Mouse (Mus musculus) liver, embryonic 11.5 days (tissue): ENCODE data around the gene Scnn1g. TPM values are rescaled to one million over a fixed set of nuclear protein-coding genes. Genes with fewer than 3 reads are reported as not detected.

ENCODE experiments used
- ATAC-seq: fragments of 200-750 bp; cut with Nextera tagmentation; replicated peaks from 2 replicates; pipeline ENCODE4 v1.8.0; 2017; ENCODE audit warnings: moderate number of reproducible peaks, mild to moderate bottlenecking, moderate TSS enrichment, moderate library complexity; ENCODE audit not compliant: low FRiP score
- DNase-seq: peaks from one replicate; pipeline ENCODE4 v3.0.0-alpha.2; 2017; ENCODE audit warnings: low spot score
- H3K27ac ChIP-seq: fragments of 300-500 bp; sonication (generic); 2 replicates; pipeline ENCODE4 v1.5.1; 2014; ENCODE audit warnings: mild to moderate bottlenecking, low read depth, low read length, control low read depth
- H3K27me3 ChIP-seq: fragments of 300-500 bp; sonication (generic); replicated peaks from 2 replicates; pipeline ENCODE4 v1.6.1; 2014; ENCODE audit warnings: low read length, mixed read lengths; ENCODE audit not compliant: control insufficient read depth, insufficient read depth
- H3K36me3 ChIP-seq: fragments of 300-500 bp; sonication (generic); 2 replicates; pipeline ENCODE4 v1.6.1; 2014; ENCODE audit warnings: mild to moderate bottlenecking, low read length, moderate library complexity, mixed read lengths; ENCODE audit not compliant: control insufficient read depth, insufficient read depth
- H3K4me1 ChIP-seq: fragments of 300-500 bp; sonication (generic); replicated peaks from 2 replicates; pipeline ENCODE4 v1.6.1; 2014; ENCODE audit warnings: low read length, mixed read lengths; ENCODE audit not compliant: control insufficient read depth, insufficient read depth
- H3K4me2 ChIP-seq: fragments of 300-500 bp; sonication (generic); 2 replicates; pipeline ENCODE4 v1.6.1; 2014; ENCODE audit warnings: mild to moderate bottlenecking, control low read depth, moderate library complexity
- H3K4me3 ChIP-seq: fragments of 300-500 bp; sonication (generic); 2 replicates; pipeline ENCODE4 v1.5.1; 2014; ENCODE audit warnings: low read depth, low read length, control low read depth
- H3K9ac ChIP-seq: fragments of 300-500 bp; sonication (generic); 2 replicates; pipeline ENCODE4 v1.6.1; 2014; ENCODE audit warnings: low read depth, low read length, control low read depth
- H3K9me3 ChIP-seq: fragments of 300-500 bp; sonication (generic); 2 replicates; pipeline ENCODE4 v1.6.1; 2016; ENCODE audit warnings: low read length, inconsistent platforms, mixed read lengths; ENCODE audit not compliant: control insufficient read depth
- WGBS: fragments of 180-500 bp; shearing (Covaris S2); extraction: QIAGEN DNeasy Blood & Tissue Kit; methylation state at CpG from one replicate; pipeline ENCODE4 v1.1.7; 2014; 5-methylcytosine and 5-hydroxymethylcytosine counted together
- polyA plus RNA-seq: library from polyadenylated mRNA; unstranded; fragments of >200 nt; fragmentation: Nextera tagmentation; extraction: Ambion mirVana; gene quantifications from 2 replicates; pipeline ENCODE4 v1.2.1, GENCODE M21; 2014

Scnn1g gene
- polyA plus RNA-seq: not detected in 2 replicates

DNA sequence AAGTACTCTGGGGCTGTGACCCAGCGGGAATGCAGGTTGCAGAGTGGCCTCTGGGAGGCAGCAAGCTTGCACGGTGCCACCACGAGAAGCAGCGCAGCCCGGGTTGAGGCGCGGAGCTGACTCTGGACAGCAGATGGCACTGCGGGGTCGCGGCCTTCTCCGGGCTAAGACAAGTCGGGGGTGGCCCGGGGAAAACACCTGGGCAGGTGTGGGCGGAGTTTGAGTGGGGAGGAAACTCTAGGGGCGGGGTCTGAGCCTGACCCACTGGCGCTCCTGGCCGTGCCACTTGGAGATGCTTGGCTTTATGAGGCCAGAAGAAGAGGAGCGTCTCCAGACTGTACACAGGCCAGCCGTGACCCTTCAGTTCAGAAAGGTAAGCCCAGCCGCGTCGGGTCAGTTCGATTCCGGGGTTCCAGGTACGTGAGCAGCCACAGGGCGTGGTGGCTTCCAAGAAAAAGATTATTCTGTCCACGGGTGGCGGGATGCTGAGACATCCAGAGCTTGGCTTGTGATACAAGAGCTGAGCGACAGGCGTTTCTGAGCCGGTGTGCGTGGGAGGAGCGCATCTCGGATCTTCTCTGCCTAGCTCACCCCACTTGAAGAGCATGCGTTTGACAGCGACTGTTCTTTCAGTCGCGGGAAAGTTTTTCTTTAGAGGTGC lies at the start of gene Scnn1g:
Gene Scnn1g, plus strand, starts transcription at position 309 of the 661 bp plus-strand sequence.
- no peaks in the 10 kb centered on the region for H3K4me1 ChIP-seq
- peak; percentile 78 for DNase-seq
- peak within 1 kb of the TSS; percentile 28 for H3K4me3 ChIP-seq
- H3K9me3 ChIP-seq: no peaks in the 10 kb centered on the region
- H3K36me3 ChIP-seq: no peaks in the 10 kb centered on the region
- peak; percentile 68 for ATAC-seq
- H3K27ac ChIP-seq: no peak within 1 kb of the TSS
- peaks cover 23% of the 10 kb centered on the region for H3K27me3 ChIP-seq
- H3K9ac ChIP-seq: no peak within 1 kb of the TSS
- peak within 1 kb of the TSS; percentile 56 for H3K4me2 ChIP-seq
- WGBS: 2% methylated on average over 38 of the region's 38 CpGs

DNA sequence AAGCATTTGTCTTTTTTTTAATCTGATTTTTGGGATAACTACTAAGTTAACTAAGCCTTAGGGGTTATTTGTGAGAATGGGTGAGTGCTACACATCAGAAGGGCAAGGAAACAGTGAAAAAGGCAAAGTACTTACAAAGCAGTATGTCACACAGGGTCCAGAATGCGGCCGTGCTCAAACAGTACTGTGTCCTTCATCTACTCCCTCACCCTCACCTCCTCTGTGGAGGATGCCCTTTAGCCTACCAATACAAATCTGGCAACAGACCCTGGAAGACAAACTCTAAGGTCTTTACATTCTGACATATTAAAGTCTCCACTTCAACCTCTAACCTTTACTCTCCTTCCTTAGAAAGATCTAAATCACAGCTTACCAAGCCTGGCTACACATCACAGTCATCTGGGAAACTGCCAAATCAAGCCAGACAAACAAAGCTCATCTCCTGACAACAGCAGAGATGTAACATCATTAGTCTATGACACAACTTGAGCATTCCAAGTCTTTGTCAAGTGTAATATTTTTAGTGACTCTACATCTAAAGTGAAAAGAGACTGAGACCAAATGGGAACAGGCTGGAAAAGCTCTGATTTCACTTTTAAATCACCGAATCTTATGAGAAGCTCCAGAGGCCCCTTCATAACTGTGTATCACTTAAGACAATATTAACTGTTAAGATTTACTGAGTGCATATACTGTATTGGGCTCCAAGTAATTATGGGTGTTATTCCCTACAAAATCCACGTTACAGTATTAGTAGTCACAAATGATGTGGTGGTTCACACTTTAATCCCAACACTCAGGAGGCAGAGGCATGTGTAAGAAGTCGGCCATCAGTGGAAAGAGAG lies 48.9 kb upstream of the Scnn1g start:
- ATAC-seq (no peak), DNase-seq (no peak)
- Histone ChIP-seq H3K9me3 (no peaks in the 10 kb centered on the region), H3K9ac (no peak overlapping the region), H3K4me2 (no peak overlapping the region), H3K4me3 (no peak overlapping the region), H3K27me3 (no peaks in the 10 kb centered on the region), H3K27ac (no peak overlapping the region), H3K36me3 (no peaks in the 10 kb centered on the region), H3K4me1 (no peaks in the 10 kb centered on the region; the same call in 1 of the 2 replicates)
- WGBS: 83% methylated on average over 5 of the region's 5 CpGs

DNA sequence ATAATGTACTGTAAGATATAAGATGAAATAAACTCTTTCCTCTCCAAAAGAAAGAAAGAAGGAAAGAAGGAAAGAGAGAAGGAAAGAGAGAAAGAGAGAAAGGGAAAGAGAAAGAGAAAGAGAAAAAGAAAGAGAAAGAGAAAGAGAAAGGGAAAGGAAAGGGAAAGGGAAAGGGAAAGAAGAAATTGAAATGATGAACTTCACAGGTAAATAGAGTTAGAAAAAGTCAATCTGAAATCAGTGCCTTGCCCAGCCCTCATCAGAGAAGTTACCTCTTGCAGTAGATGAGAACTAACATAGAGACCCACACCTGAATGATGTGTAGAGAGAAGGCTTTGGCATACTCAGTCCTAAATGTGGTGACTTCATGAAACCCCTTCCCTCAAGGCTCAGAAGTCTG lies 44.9 kb upstream of the Scnn1g start:
- ATAC-seq (no peak), DNase-seq (no peak)
- Histone ChIP-seq H3K4me1 (no peaks in the 10 kb centered on the region), H3K9me3 (no peaks in the 10 kb centered on the region), H3K36me3 (no peaks in the 10 kb centered on the region), H3K4me3 (no peak overlapping the region), H3K27ac (no peak overlapping the region), H3K27me3 (no peaks in the 10 kb centered on the region), H3K9ac (no peak overlapping the region), H3K4me2 (no peak overlapping the region)

DNA sequence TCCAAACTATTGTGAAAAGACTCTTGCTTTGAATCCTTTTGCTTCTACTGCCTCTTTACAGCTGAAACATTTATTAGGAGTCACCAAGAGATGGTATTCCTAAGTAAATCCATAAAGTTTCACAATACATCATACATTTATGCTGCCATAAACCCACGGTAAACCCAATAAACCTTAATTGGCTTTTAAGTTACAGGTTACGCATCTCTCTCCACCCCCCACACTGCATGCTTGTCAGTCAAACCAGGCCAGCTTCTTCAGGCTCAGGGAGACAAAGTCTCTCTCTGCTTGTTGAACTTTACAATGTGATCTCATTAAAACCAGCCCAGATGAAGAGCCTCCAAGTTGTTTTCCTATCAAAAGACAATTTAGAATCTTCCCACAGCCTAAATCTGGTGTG lies 42.5 kb upstream of the Scnn1g start:
- DNase-seq (no peak), ATAC-seq (no peak)
- H3K9ac ChIP-seq: no peak overlapping the region
- H3K4me2 ChIP-seq: no peak overlapping the region
- H3K36me3 ChIP-seq: no peaks in the 10 kb centered on the region
- H3K9me3 ChIP-seq: no peaks in the 10 kb centered on the region
- WGBS: 85% methylated on average over 2 of the region's 2 CpGs
- H3K27me3 ChIP-seq: no peaks in the 10 kb centered on the region
- H3K4me1 ChIP-seq: no peaks in the 10 kb centered on the region
- H3K27ac ChIP-seq: no peak overlapping the region
- H3K4me3 ChIP-seq: no peak overlapping the region

DNA sequence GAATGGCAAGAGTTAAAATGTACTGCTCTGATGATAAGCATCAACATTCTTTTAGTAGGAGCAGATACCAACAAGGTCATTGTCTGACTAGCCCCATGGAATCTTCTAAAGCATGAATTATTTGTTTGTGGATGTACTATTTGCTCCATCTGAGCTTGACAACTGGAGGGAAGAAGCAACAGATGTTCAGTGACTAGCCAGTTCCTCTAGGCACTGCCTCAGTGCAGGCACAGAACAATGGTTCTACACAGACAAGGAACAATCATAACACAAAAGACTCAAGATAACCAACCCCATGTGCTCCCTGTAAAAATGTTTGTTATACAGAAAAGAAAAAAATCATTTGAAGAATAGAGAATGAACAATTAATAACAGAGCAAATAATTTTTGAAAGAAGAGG lies 37.1 kb upstream of the Scnn1g start:
- Histone ChIP-seq H3K27ac (no peak overlapping the region), H3K36me3 (no peaks in the 10 kb centered on the region), H3K9me3 (no peaks in the 10 kb centered on the region), H3K4me2 (no peak overlapping the region), H3K4me3 (no peak overlapping the region), H3K4me1 (peaks cover 17% of the 10 kb centered on the region), H3K9ac (no peak overlapping the region), H3K27me3 (no peaks in the 10 kb centered on the region)
- DNase-seq (no peak), ATAC-seq (no peak)

DNA sequence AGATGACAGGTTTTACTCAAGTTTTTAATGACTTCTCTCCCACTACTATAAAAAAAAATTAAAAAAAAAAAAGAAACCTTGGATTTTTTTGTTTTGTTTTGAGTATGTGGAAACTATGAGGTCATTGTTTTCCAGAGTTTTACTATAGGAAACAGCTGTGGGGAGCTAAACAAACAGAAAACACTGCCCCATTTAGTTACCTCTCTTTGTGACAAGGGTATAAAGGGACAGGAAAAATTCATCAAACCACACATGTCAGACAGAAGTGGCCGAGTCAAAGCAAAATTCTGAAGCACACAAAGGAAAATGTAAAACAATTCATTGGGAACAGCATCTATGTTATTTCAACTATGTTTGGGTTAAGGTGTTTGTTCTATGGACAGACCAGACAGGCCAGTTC lies 36.7 kb upstream of the Scnn1g start:
- Histone ChIP-seq H3K36me3 (no peaks in the 10 kb centered on the region), H3K9ac (no peak overlapping the region), H3K4me2 (no peak overlapping the region), H3K4me3 (no peak overlapping the region), H3K9me3 (no peaks in the 10 kb centered on the region), H3K27ac (no peak overlapping the region), H3K27me3 (no peaks in the 10 kb centered on the region), H3K4me1 (peaks cover 21% of the 10 kb centered on the region)
- ATAC-seq (no peak), DNase-seq (no peak)
- WGBS: 71% methylated on average over 1 of the region's 1 CpGs

DNA sequence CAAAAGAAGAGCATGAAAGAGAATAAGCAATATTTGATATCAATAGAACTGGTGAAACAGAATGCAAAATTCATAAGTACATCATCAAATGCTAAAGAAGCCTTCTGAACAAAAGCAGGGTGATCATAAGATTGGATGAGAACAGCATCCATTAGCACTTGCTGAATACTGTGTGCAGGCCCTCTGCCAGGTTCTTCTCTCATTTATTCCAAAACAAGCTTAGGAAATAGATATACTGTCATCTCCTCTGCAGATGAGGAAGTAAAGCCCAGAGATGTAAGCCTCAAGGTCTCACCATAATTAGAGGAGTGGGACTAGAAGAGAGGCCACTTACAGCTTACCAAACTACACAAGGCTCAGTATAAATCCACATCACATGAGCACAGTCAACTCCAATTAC lies 35.1 kb upstream of the Scnn1g start:
- Histone ChIP-seq H3K4me2 (no peak overlapping the region), H3K9me3 (no peaks in the 10 kb centered on the region), H3K27ac (no peak overlapping the region), H3K4me3 (no peak overlapping the region), H3K27me3 (no peaks in the 10 kb centered on the region), H3K36me3 (no peaks in the 10 kb centered on the region; the same call in 1 of the 2 replicates), H3K4me1 (peaks cover 26% of the 10 kb centered on the region), H3K9ac (no peak overlapping the region)
- ATAC-seq (no peak), DNase-seq (no peak)

DNA sequence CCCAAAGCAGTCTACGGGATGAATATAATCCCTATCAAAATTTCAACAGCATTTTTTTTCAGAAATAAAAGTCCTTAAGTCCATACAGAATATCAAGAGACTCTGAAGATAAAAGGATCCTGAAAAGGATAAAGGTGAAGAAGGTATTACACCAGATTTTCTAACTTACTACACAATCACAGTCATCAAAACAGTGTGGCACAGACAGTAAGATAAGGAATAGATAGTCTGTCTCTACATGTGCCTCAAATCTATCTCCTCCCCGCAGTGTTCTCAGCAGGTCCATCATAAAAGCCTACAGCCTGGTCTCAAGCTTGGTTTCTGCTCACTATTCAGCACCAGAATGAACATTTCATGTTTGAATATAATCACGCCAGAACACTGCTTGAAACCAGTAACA lies 33.8 kb upstream of the Scnn1g start:
- no peaks in the 10 kb centered on the region; the same call in 1 of the 2 replicates for H3K36me3 ChIP-seq
- H3K9me3 ChIP-seq: no peaks in the 10 kb centered on the region
- H3K4me2 ChIP-seq: no peak overlapping the region
- 82% methylated on average over 3 of the region's 3 CpGs for WGBS
- no peak overlapping the region for H3K27ac ChIP-seq
- H3K4me1 ChIP-seq: peaks cover 31% of the 10 kb centered on the region
- no peaks in the 10 kb centered on the region for H3K27me3 ChIP-seq
- H3K9ac ChIP-seq: no peak overlapping the region
- no peak for DNase-seq
- no peak overlapping the region for H3K4me3 ChIP-seq
- ATAC-seq: no peak

DNA sequence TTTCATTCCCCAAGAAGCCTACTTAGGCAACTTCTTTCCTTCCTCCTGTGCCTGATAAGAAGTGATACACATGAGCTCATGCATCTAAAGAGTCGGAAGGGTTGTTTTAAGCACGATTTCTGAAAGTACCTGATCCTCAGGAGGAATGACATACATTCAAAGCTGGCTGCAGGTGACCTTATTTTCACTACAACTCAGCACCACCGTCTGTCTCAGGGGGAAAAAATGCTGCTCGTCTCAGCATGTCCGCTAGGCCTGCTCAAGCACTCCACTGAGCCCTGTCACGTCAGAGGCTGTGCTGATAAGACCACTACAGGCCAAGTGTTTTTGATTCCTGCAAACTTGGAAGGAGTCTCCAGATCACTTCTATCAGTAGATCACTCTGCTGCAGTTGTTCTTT lies 32.3 kb upstream of the Scnn1g start:
- Histone ChIP-seq H3K4me1 (peaks cover 39% of the 10 kb centered on the region), H3K9me3 (no peaks in the 10 kb centered on the region), H3K27me3 (no peaks in the 10 kb centered on the region), H3K27ac (no peak overlapping the region), H3K36me3 (no peaks in the 10 kb centered on the region; the same call in 1 of the 2 replicates), H3K9ac (no peak overlapping the region), H3K4me2 (no peak overlapping the region), H3K4me3 (no peak overlapping the region)
- DNase-seq (no peak), ATAC-seq (no peak)
- WGBS: 28% methylated on average over 6 of the region's 6 CpGs
